Comparison of ENCODE assay signal across 20 mouse cellular contexts in genomic region chr1:89919206-89919605, GRCm38 (mm10). TPM values are rescaled to one million over a fixed set of nuclear protein-coding genes. Genes with fewer than 3 reads are reported as not detected.
"Had no signal": no experiment of that assay in that cellular context is flagged by ENCODE, and none has a peak within 500 bp of the region (broad histone marks: within the 10 kb centered on the region; RNA-seq: fewer than 3 reads in every experiment).

No protein-coding gene starts in this region.

- ATAC-seq: liver, postnatal 0 days; lung, postnatal 0 days; midbrain, embryonic 13.5 days; midbrain, embryonic 15.5 days had no signal

- H3K27ac ChIP-seq: lung, embryonic 15.5 days; macrophage; midbrain, embryonic 13.5 days; midbrain, embryonic 15.5 days; neural tube, embryonic 13.5 days; stomach, embryonic 15.5 days; stomach, postnatal 0 days had no signal

- H3K4me2 ChIP-seq: lung, embryonic 15.5 days; midbrain, embryonic 11.5 days; midbrain, embryonic 13.5 days; midbrain, embryonic 15.5 days; neural tube, embryonic 13.5 days; stomach, embryonic 15.5 days had no signal

- H3K9me3 ChIP-seq: lung, embryonic 15.5 days; midbrain, embryonic 15.5 days; neural tube, embryonic 13.5 days; stomach, embryonic 15.5 days had no signal

- H3K9ac ChIP-seq: liver, postnatal 0 days; lung, embryonic 15.5 days; midbrain, embryonic 13.5 days; midbrain, embryonic 15.5 days; neural tube, embryonic 13.5 days; stomach, embryonic 15.5 days had no signal

- H3K4me3 ChIP-seq: lung, embryonic 15.5 days; megakaryocyte, embryonic 14.5 days; midbrain, embryonic 13.5 days; midbrain, embryonic 15.5 days; neural tube, embryonic 13.5 days; stomach, embryonic 15.5 days had no signal

- DNase-seq: liver, postnatal 0 days; lung, adult 2 months; lung, postnatal 14 days; lung, postnatal 36 days; right cerebral cortex, postnatal 14 days; thymus, adult 2 months; thymus, postnatal 25 days; thymus, postnatal 4 days had no signal

- H3K36me3 ChIP-seq: lung, embryonic 15.5 days; midbrain, embryonic 13.5 days; midbrain, embryonic 15.5 days; neural tube, embryonic 13.5 days; stomach, embryonic 15.5 days had no signal

RNA-seq across cellular contexts. Expression of gene Gbx2, which starts 11.8 kb away (rescaled TPM):
- polyA plus RNA-seq: stomach, postnatal 0 days; testis, adult 2 months; urinary bladder, adult 2 months had no signal
